Mouse (Mus musculus): Measurements from ENCODE around the gene Ccdc40.
"Not testable (repeated sequence)": the region's sequence is repeated elsewhere in the genome, so short reads cannot be mapped to it uniquely, and the experiment has no call there.

The Ccdc40 gene

GRCm38 (mm10) chr11:119237007-119237406, 8.6 kb downstream of the Ccdc40 start:
- ATAC-seq (ENCODE audit: low TSS enrichment), result no peak

- no peak for ATAC-seq (ENCODE audit: low TSS enrichment)
These were observed 9.4 kb downstream of the Ccdc40 start for GRCm38 (mm10) chr11:119237568-119238304.

GRCm38 (mm10) chr11:119238305-119238721, 9.9 kb downstream of the Ccdc40 start:
- ATAC-seq (ENCODE audit: low TSS enrichment), result no peak

- no peak for ATAC-seq (ENCODE audit: low TSS enrichment)
These were observed 11.1 kb downstream of the Ccdc40 start for GRCm38 (mm10) chr11:119239480-119239879.

- not testable (repeated sequence) for ATAC-seq (ENCODE audit: low TSS enrichment)
These were observed 17.2 kb downstream of the Ccdc40 start for GRCm38 (mm10) chr11:119245543-119245942.

GRCm38 (mm10) chr11:119249011-119249410, 20.6 kb downstream of the Ccdc40 start:
- peak; percentile 34; the same call in 1 of the 2 replicates for ATAC-seq (ENCODE audit: low TSS enrichment)

- ATAC-seq (ENCODE audit: low TSS enrichment), result no peak
These were observed 22.6 kb downstream of the Ccdc40 start for GRCm38 (mm10) chr11:119250998-119251397.

GRCm38 (mm10) chr11:119252854-119253541, 24.6 kb downstream of the Ccdc40 start:
- ATAC-seq (ENCODE audit: low TSS enrichment), result peak; percentile 73; the same call in 1 of the 2 replicates

- ATAC-seq (ENCODE audit: low TSS enrichment), result not testable (repeated sequence)
These were observed 28.2 kb downstream of the Ccdc40 start for GRCm38 (mm10) chr11:119256557-119256956.

- ATAC-seq (ENCODE audit: low TSS enrichment), result no peak
These were observed 29.8 kb downstream of the Ccdc40 start for GRCm38 (mm10) chr11:119258216-119258571.

GRCm38 (mm10) chr11:119258572-119259322, 30.4 kb downstream of the Ccdc40 start:
- peak; percentile 76 for ATAC-seq (ENCODE audit: low TSS enrichment)

GRCm38 (mm10) chr11:119259977-119260376, 31.6 kb downstream of the Ccdc40 start:
- ATAC-seq (ENCODE audit: low TSS enrichment), result no peak

GRCm38 (mm10) chr11:119264413-119264812, 36.0 kb downstream of the Ccdc40 start:
- no peak for ATAC-seq (ENCODE audit: low TSS enrichment)

- no peak for ATAC-seq (ENCODE audit: low TSS enrichment)
These were observed 37.4 kb downstream of the Ccdc40 start for GRCm38 (mm10) chr11:119265811-119266210.

- no peak for ATAC-seq (ENCODE audit: low TSS enrichment)
These were observed 38.9 kb downstream of the Ccdc40 start for GRCm38 (mm10) chr11:119267241-119267674.

- peak; percentile 66 for ATAC-seq (ENCODE audit: low TSS enrichment)
These were observed 39.6 kb downstream of the Ccdc40 start, which contains the start of gene Gaa for GRCm38 (mm10) chr11:119267768-119268556. Gene Gaa (plus strand): TSS chr11:119267887.

- ATAC-seq (ENCODE audit: low TSS enrichment), result peak; percentile 69
These were observed 40.3 kb downstream of the Ccdc40 start for GRCm38 (mm10) chr11:119268557-119269195.

- not testable (repeated sequence) for ATAC-seq (ENCODE audit: low TSS enrichment)
These were observed 44.1 kb downstream of the Ccdc40 start for GRCm38 (mm10) chr11:119272492-119272891.

GRCm38 (mm10) chr11:119273186-119273930, 45.0 kb downstream of the Ccdc40 start:
- ATAC-seq (ENCODE audit: low TSS enrichment), result no peak

GRCm38 (mm10) chr11:119281030-119281429, 52.7 kb downstream of the Ccdc40 start:
- no peak for ATAC-seq (ENCODE audit: low TSS enrichment)
